Mouse (Mus musculus) adrenal gland, adult 2 months (tissue): ENCODE results near the gene Gm20388. TPM values are rescaled to one million over a fixed set of nuclear protein-coding genes. Genes with fewer than 3 reads are reported as not detected.
A peak's percentile ranks its signal among the peaks of the same experiment; 100 is the strongest.
"Not testable (repeated sequence)": the region's sequence is repeated elsewhere in the genome, so short reads cannot be mapped to it uniquely, and the experiment has no call there.

Source experiments
- DNase-seq: peaks from one replicate; pipeline ENCODE4 v3.0.0; 2021
- polyA plus RNA-seq: library from polyadenylated mRNA; depleted of rRNA; stranded (reverse); fragments of >200 nt; gene quantifications from 2 replicates; pipeline ENCODE4 v1.2.3, GENCODE M21; 2012
- total RNA-seq, 2 experiments: library from RNA; stranded (reverse); gene quantifications; 2 replicates each; pipeline ENCODE4 v1.2.3; 2021

The Gm20388 gene
- total and polyA plus RNA-seq, 3 experiments = 5.9 to 50.1 (median 9.9) TPM

GRCm38 (mm10) chr8:123433241-123433974 lies 3522.8 kb downstream of the Gm20388 start:
- not testable (repeated sequence) for DNase-seq

- no peak for DNase-seq
These were observed 3531.1 kb downstream of the Gm20388 start for GRCm38 (mm10) chr8:123441788-123442187.

- no peak for DNase-seq
These were observed 3531.7 kb downstream of the Gm20388 start for GRCm38 (mm10) chr8:123442351-123442750.

- DNase-seq = peak; percentile 96
These were observed 3532.4 kb downstream of the Gm20388 start for GRCm38 (mm10) chr8:123442871-123443575.

- no peak for DNase-seq
These were observed 3532.9 kb downstream of the Gm20388 start for GRCm38 (mm10) chr8:123443576-123443921.

- no peak for DNase-seq
These were observed 3533.5 kb downstream of the Gm20388 start for GRCm38 (mm10) chr8:123444131-123444530.

- DNase-seq = no peak
These were observed 3535.3 kb downstream of the Gm20388 start for GRCm38 (mm10) chr8:123445981-123446380.

GRCm38 (mm10) chr8:123446799-123447198 lies 3536.2 kb downstream of the Gm20388 start:
- DNase-seq = no peak

GRCm38 (mm10) chr8:123450783-123451182 lies 3540.1 kb downstream of the Gm20388 start:
- DNase-seq = no peak

GRCm38 (mm10) chr8:123451747-123452146 lies 3541.1 kb downstream of the Gm20388 start:
- not testable (repeated sequence) for DNase-seq

GRCm38 (mm10) chr8:123452149-123452548 lies 3541.5 kb downstream of the Gm20388 start:
- no peak for DNase-seq

GRCm38 (mm10) chr8:123453291-123453690 lies 3542.7 kb downstream of the Gm20388 start:
- DNase-seq = no peak

- DNase-seq = no peak
These were observed 3543.3 kb downstream of the Gm20388 start for GRCm38 (mm10) chr8:123453951-123454350.

GRCm38 (mm10) chr8:123454559-123454958 lies 3543.9 kb downstream of the Gm20388 start:
- DNase-seq = no peak

GRCm38 (mm10) chr8:123463651-123464050 lies 3553.0 kb downstream of the Gm20388 start:
- DNase-seq = no peak

GRCm38 (mm10) chr8:123467476-123467875 lies 3556.8 kb downstream of the Gm20388 start:
- no peak for DNase-seq

GRCm38 (mm10) chr8:123472991-123473390 lies 3562.3 kb downstream of the Gm20388 start:
- DNase-seq = not testable (repeated sequence)

- not testable (repeated sequence) for DNase-seq
These were observed 3563.9 kb downstream of the Gm20388 start for GRCm38 (mm10) chr8:123474549-123474948.

- DNase-seq = no peak
These were observed 3566.5 kb downstream of the Gm20388 start for GRCm38 (mm10) chr8:123476911-123477736.

GRCm38 (mm10) chr8:123477737-123478258 lies 3567.2 kb downstream of the Gm20388 start, which contains the start of gene Afg3l1:
Gene Afg3l1, plus strand, starts transcription at chr8:123477903.
- DNase-seq = peak; percentile 97

- peak; percentile 23 for DNase-seq
These were observed 3568.0 kb downstream of the Gm20388 start for GRCm38 (mm10) chr8:123478456-123479218.
